Mouse (Mus musculus) urinary bladder, postnatal 36 days (tissue): ENCODE results near the gene Tmem184c.

ENCODE experiments used
- DNase-seq, 2 experiments: peaks; one replicate each; pipeline ENCODE4 v3.0.0; 2022; ENCODE audit warnings: low spot score in 2 of 2, mixed read lengths in 1 of 2

The Tmem184c gene

DNA sequence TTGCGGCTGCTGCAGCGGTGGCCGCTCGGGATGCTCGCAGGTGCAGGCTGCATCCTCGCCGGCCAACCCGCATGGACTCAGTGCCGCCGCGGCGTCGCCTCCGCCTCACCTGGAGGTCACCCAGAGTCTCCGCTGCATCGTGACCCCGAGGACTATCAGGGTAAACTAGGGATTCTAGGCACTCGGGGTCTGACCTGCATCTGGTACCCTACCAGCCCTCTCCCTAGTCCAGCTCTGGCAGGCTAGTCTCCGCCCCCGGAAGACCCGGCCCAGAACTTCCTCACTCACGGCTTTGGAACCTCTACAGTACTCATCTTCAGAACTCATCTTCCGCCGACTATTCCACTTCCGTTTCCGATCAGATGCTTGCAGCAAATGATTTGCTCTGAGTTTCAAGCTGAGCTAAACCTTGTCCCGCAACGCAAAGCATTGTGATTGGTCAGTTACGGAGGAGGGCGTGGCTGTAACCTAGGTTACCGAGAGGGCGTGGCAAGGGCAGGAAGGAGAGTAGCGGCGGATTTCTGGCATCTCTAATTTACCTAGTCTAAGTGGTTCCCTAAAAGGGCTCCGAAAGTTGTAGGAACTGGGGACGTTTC, at the start of gene Tmem184c:
Gene Tmem184c (minus strand): TSS at position 325 of the 596 bp plus-strand sequence.
- DNase-seq, result peak; percentile 97 to 98

DNA sequence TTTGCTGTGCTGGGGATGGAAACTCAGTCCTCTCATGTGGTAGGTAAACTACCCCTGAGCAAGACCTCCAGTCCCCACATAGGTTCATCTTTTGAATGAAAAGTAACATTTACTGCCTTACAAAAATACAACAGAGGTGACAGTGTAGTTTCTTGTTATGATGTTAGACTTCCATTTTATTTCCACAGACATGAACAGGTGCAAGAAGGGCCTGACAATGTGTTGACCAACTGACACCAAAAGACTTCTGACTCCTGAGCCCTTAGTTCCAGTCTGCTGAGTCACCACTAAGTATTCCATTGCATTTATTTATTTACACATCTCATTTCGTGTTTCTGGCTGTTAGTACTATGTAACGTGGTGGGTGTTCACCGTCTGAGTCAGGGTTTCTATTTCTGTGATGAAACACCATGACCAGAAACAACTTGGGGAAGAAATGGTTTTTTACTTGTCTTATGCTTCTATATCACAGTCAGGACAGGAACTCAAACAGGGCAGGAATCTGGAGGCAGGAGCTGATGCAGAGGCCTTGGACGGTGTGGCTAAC, 49.1 kb upstream of the Tmem184c start:
- DNase-seq, result no peak

DNA sequence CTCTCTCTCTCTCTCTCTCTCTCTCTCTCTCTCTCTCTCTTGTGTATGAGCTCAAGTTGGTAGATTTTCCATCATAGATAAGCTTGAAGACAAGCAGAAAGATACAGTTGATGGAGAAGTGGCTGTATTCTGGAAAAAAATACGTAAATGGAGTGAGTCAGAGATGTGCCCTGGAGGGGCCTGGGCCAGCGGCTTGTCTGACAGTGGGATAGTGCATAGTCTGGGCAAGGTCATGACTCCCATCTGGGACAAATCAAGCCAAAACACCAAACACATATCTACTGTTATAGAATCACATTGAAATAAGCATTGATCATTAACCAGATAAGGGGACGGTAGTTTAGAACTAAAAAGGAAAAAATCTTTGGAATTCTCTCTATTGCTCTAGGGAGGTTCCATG, 47.9 kb upstream of the Tmem184c start:
- no peak for DNase-seq

DNA sequence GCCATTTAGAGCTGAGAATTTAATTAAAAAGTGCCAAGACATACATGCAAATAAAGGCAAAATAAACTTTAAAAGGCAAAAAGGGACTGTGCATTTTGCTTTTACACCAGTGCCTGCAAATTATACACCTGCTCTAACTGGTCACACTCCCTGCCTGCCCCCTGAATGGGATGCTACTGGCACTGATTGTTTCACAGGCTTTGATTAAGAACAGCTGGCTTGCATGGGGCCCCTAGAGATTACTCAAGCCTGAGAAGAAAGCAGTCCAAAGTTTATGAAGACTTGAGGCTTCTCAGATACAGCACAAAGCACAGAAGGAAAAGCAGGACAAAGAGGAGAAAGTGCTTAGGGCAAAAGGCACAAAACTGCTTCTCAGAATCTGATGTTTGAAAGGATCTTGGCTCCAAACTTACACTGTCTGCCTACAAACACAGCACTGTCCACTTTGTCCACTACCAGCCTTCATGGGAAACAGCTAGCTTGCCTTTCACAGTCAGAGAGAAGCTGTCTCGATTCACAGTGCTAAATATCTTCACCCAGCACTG, 40.2 kb upstream of the Tmem184c start:
- no peak for DNase-seq

DNA sequence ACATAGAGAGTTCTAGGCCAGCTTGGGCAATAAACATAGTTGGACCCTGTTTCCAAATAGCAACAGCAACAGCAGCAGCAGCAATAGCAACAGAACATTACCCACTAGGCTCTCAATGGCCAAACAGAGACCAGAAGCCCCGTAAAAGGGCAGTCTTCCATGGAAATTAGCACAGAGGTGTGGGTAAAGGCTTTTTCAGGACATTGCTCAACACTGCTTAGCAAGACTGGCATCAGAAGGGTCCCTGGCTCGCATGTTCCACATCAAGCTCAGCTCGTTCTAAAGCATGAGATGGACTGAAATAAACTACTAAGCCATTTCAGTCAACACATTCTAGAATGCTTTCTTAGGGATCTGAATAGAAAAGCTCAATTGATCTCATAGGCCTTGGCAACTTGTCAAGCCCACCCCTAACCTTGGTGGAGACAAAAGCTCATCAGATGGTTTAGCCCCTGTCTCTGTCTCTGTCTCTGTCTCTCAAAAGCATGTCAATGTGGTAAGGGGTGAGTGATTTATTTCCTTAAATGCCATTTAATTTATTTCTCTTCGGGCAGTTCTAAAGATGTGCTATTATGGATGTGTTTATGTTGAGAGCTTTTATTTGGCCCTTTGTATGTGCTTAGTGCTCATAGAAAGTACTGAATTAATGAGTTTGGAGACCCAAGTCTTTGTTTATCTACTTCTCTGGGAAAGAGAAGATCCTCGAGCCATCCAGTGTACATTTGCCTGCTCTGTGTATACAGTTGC, 29.8 kb upstream of the Tmem184c start:
- no peak for DNase-seq

DNA sequence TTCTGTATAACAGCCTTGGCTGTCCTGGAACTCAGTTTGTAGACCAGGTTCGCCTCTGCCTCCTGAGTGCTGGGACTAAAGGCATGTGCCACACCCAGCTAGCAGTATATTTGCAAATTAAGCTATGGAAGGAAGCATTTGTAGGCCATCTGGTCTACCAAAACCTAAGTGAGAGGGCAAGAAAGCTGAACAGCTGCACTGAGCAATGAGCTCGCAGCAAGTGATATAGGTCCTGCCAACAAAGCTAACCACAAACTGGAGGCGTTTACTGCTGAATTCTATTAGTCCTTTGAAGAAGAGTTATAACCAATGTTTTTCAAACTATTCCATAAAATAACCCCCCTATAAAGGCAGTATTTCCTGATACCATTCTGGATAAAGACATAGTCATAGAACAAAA, 27.1 kb upstream of the Tmem184c start:
- DNase-seq, result no peak

DNA sequence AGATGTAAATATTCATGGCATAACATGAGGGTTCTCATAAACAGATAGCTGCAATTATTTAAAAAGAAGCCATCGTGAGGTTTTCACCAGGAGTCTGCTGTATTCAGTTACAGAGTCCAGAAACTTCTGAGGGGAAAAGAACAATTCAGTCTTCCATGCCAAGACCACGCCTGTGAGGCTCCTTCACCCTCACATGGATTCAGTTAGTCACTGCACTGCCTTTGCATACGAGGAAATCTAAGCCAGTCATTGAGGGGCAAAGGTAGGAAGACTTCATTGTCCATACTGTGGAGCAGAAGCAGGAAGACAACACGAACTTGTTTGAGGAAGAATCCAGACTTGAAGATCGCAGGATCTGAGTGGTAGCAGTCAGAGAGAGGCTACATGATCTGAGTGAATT, 23.5 kb upstream of the Tmem184c start:
- DNase-seq, result no peak

DNA sequence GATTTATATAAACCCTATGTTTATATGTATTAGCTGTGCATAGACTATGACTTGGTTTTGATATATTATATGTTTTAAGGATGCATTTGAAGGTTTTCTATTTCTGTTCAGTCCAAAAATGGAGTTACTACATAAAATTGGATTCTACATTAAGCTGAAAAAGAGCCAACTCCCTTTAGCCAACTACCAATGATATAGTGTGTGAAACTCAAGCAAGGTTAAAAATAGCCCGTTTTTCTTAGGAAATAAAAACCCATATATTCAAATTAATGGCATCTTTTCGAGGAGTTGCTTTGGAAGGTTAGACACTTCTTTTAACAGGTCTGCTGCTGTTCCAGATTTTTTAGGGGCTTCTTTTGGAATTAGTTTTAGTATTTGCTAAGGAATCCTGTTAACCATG, 22.7 kb upstream of the Tmem184c start:
- no peak for DNase-seq

DNA sequence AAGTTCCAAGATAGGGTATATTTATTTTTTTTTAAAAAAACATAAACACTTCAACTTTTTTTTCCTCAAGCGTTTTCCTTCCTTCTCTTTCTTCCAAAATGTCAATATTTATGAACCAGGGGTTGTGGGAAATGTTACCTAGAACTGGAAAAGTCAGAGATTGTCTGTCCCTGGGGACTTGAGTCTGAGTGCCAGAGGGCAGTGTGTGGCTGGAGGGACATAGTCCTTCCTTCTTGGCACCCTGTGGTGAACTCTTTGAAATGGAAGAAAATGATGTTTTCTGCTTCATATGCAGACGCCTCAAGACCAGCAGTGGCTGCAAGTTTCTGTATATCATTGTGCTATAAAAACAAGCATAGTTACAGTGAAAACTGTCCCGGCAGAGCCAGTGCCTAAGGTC, 20.2 kb upstream of the Tmem184c start:
- DNase-seq, result no peak

DNA sequence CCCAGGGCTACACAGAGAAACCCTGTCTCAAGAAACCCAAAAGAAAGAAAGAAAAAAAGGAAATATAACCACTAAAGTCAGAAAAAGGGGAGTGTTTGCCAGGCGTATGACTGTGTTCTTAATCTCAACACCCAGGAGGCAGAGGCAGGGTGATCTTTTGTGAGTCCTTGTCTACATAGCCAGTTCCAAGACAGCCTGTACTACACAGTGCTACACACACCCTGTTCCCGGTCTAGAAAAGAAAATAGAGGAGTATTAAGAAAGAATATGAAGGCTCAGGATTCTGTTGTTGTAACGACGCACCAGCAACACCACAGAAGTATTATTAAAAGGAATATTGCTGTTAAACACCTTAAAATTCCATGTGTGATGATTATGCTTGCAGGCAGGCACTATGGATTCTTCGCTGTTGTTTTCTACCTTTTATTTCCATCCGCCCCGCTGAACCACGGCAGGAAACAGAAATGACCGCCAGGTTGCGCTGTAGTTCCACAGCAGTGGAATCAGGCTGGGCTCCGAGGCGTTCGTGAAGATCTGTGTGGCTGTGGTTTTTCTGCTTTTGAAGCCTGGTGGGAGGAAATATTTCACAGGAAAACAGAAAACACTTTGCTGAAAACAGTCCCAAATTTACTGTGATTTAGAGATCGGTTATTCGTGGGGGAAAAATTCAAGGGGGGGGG, 19.5 kb upstream of the Tmem184c start:
- DNase-seq, result peak; percentile 64 to 76

DNA sequence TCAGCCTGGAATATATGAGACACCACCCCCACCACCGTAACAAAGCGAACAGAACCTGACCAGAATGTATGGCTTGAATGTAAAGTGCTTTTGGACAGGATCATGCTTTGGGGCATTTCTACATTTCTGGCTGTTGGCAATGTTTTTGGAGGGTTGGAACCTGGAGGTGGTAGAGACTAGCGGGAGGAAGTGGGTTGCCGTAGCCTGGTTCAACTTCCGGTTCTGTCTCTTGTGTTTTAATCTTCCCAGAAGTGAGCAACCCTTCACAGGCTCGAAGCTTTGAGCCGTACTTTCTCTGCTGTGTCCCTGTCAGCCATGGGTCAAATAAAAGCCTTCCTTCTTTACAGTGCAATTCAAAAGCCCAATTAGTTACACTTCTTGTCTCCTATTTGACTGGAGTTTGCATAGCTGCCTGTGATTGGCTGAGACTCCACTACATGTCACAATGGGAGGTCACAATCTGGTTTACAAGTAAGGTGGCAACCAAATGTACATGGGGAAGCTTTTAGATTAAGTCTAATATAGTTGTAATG, 13.2 kb upstream of the Tmem184c start:
- DNase-seq, result no peak

DNA sequence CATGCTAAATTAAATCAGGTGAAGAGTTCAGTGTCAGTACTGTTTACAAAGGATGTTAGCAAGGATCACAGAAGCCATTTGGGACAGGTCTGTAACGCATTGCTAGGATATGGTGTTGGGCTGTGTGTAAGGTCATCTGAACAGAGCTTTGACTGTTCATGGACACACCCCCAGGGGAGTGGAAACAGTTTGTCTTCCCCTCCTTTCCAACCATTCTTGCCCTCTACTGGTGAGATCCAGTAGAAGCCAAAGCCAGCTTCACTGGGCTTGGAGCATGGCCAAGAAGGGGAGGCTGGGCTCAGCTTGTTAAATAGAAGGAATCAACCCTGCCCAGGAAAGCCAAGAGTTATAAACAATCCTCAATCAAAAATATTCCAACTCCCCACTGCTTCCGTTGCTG, 7.4 kb upstream of the Tmem184c start:
- peak; percentile 11 to 49 for DNase-seq

DNA sequence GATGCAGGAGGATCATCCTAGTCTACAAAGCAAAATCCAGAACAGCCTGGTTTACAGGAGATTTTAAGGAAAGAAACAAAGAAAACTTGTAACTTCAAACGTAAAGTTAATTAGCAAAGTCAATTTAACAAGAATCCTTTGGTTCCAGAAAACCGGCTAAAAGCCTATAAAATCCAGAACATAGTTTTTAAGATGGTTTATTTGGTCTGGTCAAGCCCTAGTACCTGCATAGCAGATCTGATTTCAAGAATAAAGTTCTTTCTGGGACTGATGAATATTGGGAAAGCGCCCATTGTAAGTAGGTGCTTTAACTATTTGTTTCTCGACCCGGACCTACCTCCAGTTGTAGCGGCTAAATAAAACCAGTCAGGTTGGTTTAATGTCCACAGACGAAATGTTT, 877 bp downstream of the Tmem184c start:
- no peak for DNase-seq

DNA sequence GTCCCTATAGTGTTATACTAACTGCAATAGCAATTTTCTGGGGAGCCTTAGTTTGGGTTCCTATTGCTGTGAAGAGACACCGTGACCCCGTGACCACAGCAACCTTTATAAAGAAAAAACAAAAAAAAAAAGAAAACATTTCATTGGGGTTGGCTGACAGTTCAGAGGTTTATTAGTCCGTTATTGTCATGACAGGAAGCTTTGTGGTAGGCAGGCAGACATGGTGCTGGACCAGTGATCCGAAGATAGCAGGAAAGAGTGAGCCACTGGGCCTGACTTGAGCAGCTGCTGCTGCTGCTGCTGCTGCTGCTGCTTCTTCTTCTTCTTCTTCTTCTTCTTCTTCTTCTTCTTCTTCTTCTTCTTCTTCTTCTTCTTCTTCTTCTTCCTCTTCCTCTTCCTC, 26.3 kb downstream of the Tmem184c start:
- DNase-seq, result no peak

DNA sequence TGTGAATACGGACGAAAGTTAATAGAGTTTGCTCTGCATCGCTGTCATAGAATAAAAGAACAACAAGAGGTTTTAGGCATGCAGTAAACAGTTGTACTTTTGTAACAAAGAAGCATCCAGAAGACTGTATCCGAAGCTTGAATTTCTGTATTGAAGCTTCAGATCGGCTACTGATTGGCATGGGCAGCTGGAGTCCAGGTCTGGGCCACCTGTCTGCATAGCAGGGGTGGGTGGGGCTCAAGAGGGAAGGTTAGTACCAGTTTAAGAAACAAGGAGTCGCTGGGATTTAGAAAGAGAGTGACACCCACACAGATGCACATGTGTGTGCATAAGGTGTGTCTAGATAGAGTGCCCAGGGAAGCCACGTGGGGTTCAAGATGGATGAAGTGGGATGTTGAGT, 32.8 kb downstream of the Tmem184c start:
- DNase-seq, result no peak

DNA sequence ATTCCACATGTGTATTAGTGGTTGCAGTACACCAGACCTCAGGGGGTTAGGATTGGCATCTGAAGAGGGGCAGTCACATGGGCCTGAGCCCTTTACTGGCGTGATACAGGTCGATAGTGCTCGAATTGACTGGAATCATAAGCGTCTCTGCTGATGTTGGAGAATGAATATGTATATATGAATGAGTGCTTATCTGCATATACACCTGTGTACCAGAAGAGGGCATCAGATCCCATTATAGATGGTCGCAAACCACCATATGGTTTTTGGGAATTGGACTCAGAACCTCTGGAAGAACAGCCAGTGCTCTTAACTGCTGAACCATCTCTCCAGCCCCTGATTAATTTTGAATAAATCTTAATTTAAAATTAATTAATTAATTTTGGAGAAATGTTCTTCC, 36.3 kb downstream of the Tmem184c start:
- no peak for DNase-seq

DNA sequence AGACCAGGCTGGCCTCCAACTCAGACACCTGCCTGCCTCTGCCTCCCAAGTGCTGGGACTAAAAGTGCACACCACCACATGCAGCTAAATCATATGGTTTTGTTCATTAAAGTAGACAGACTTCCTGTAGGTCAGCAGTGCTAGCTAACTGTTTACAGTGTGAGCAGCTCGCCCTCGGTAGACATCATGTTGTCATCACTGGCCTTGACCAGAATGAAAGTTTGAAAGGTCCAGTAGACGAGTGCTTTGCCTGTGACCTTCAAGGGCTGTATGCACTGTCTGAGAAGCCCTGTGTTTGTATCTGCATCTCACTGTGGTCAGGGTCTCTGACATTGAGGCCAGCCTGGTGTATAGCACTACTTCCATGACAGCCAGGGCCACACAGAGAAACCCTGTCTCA, 49.1 kb downstream of the Tmem184c start:
- DNase-seq, result no peak

DNA sequence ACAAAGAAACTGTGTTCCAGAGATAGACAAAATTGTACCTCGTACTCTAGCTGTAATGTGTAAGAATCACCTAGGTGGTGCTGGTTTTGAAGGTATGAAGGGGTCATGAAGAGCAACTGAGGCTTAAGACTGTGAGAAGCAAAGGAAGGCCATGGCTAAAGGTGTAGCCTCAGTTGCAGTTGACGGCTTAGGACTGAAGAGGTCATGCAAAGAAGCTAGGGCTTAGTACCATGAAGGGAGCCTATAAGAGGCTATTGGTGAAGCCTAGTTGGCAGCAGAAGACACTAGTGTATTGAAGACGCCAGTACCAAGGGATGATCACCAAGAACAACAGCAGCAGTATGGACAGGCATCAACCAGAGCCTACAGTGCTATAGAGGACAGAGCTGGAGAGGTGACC, 58.0 kb downstream of the Tmem184c start:
- DNase-seq, result no peak

DNA sequence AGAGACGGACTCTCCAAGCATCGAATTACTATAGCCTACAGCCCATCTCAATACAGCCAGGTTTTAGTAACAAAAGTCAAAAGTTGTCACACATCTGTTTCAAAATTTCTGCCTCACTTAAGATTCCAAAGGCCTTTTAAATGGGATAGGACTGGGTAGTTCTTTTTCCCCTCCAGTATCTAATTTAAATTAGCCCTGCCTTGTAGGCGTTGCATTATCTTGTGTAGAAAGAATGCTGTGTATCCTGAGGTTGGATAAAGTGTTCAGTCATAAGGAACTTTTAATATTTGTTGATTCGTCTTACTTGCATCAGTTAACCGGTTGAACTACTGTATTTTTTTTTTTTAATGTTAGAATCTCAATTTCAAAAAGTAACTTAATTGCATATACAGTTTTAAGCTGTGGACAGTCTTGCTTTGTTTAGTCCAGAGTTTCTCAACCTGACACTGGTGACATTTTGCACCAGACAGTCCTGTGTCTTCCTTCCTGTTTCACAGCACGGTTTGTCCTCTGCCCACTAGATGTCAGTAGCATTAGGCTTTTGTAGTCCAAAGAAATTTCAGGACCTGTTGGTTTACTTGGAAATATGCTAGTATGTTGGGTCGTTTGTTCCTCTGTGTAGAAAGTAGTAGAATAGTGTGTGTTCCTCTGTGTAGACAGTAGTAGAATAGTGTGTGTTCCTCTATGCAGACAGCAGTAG, 60.5 kb downstream of the Tmem184c start:
- peak; percentile 5 to 17 for DNase-seq

DNA sequence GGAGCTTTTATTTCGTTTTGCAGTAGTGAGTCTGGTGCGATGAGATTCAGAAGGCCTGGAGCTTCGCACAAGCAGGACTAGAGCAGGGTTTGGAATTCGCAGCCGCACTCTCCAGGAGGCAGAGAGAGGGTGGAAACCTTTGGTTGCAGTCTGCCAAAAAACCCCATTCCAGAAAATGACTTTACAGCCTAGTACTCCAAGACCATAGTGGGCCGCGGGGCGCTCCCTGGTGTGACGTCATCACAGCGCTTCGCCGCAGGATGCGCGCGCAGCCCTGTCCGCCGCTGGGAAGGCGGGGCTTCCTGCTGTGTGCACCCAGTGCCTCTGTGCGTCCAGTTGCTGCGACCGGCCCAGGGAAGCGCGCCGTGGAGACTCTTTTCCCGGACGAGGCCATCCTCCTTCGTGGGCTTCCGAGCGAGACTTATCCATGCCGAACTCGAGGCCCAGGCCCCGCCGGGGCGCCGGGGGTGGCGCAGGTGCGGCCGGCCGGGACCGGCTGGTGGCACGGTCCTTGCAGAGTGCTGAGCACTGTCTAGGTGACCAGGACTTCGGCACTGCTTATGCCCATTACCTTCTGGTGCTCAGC, 61.3 kb downstream of the Tmem184c start, which contains the start of gene Prmt9:
Gene Prmt9 (plus strand): TSS at position 277 of the 586 bp plus-strand sequence.
- DNase-seq, result peak; percentile 92
